Mouse (Mus musculus) ovary, postnatal 36 days (tissue): ENCODE results near the gene Fbxo34.
A peak's percentile ranks its signal among the peaks of the same experiment; 100 is the strongest.
"Not testable (repeated sequence)": the region's sequence is repeated elsewhere in the genome, so short reads cannot be mapped to it uniquely, and the experiment has no call there.

Experiments
- DNase-seq: peaks from one replicate; pipeline ENCODE4 v3.0.0; 2022; ENCODE audit warnings: low spot score, mixed read lengths

Fbxo34 gene

DNA sequence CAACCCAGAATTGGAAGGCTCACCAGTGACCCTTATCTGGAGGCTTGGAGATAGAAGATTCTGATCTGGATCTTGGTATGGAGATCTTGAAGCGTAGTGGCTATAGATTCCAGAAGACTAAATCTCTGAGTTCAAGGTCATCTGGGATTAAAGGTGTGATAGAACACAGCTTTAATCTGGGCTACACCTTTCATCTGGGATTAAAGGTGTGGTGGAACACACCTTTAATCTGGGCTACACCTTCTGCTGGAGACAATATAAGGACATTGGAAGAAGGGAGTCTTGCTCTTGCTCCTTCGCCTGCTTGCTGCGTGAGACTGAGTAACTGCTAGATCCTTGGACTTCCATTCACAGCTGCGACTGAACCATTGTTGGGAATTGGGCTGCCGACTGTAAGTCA, at the start of gene Fbxo34:
Gene Fbxo34, plus strand, starts transcription at position 301 of the 400 bp plus-strand sequence.
- not testable (repeated sequence) for DNase-seq

DNA sequence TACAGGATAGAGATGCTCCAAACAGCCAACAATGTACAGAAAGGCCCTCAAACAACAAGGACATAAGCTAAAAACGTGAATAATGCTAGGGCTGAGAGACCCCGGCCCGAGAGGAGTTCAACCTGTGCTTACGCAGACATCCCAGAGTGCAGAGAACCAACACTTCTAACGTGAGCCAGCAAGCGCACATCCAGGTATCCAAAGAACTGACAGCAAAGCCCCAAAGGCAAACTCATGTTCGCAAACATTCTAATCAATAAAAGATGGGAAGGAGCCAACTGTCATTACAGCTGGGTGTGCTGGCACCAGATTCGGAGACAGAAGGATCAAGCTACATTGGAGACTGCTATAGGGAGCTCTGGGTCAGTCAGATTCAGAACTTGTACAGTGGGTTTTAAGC, 47.5 kb upstream of the Fbxo34 start:
- no peak for DNase-seq

DNA sequence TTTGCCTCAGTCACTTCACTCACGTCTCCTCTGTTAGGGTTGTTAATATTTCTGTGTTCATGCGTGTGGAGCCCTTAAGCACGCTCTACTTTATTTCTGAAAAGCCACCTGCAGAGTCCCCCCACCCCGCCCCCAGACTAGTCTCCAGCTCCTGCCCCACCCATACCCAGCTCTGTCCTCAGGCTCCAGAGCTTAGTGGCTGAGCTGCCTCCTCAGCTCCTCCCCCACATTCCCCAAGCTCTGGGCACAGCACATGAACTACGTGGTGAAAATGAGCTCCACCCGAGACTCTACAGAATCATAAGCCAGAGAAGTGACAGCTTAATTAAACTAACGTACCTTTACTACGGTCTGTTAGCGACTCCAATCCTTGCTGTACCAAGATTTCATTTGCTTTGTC, 44.2 kb upstream of the Fbxo34 start:
- DNase-seq, result no peak

DNA sequence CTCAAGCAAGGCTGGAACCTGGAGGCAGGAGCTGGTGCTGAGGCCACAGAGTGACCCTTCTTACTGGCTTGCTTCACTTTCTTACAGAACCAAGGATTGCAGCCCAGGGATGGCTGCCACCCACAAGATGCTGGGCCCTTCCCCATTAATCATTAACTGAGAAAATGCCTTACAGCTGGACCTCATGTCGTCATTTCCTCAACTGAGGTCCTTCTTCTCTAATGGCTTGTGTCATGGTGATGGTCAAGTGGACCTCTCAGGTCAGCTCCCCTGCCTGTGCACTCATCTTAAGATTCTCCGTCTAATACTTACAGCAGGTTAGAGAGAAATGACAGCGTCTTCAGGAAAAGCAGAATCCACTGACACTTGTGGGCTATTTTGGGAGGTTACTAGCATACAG, 32.9 kb upstream of the Fbxo34 start:
- DNase-seq, result no peak

DNA sequence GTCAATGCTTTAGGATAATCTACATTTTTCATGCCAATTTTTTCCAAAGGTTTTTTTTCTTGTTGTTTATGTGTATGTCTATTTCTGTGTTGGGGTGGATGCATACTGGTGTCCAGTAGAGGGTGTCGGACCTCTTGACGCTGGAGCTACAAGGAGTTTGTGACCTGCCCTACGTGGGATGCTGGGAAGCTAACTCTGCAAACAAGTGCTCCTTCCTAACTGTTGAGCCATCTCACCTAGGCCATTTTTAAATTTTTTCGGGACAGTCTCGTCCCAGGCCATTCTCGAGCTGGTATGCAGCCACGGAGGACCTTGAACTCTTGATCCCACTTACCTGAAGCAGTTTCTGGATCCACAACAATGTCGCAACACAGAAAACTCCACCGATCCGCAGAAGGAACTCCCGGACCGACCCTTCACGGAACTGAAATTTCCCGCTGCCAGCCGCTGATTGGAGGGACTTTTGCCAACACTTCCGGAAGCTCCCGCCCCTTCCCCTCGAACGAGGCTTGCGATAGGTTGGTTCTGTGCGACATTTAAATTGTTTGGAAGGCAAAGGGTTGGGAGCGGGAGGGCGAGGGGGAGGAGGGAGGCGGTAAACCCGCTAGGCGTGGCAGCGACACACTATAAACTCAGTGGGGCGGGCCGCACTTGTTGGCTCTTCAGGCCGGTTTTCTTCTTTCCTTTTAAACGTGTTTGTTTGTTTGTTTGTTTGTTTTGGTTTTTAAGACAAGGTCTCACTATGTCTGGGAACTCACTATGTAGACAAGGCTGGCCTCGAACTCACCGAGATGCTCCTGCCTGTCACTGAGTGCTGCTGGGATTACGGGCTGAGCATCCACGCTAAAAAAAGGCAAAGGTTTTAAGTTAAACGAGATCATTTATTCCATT, 32.2 kb upstream of the Fbxo34 start, which contains the start of gene Dlgap5:
Gene Dlgap5, minus strand, starts transcription at position 633 of the 891 bp plus-strand sequence.
- peak; percentile 89 for DNase-seq

DNA sequence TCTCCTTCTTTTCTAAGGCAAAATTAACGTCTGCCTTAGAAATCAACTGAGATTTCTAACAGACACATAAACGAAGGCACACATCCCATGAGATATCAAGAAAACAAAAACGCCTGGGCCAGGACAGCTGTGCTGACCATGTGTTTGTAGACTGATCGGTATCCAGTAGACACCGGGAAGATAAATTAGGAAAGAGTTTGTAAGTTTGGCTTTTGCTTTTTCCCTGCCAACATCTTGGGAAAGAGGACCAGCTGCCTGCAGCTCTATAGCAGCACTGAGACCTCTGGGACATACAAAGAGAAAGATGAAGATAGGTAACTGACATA, 31.6 kb upstream of the Fbxo34 start:
- no peak for DNase-seq

DNA sequence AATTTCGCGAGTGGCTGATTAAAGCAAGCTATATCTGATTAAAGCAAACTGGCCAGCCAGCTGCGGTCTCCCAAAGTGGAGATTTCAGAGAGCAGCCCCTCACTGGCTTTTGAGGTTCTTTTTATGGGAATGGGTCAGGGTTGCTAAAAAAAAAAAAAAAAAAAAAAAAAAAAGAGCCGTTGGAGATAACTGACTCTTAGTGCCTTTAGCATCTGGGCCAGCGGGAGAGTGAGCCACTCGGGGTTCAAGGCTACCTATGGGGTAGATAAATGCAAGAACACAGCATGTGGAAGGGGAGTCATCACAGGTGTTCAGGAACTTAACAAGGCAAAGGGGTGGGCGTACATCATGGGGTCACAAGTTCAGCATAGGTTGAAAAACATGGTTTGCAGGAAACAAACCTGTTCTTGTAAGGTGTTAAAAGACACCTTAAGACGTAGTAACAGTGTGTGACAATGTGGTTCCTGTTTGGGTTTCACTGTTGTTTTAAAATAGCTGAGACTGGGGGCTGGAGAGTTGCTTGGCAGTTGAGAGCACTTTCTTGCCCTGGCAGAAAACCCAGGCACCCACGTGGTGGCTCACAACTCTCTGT, 31.1 kb upstream of the Fbxo34 start:
- no peak for DNase-seq

DNA sequence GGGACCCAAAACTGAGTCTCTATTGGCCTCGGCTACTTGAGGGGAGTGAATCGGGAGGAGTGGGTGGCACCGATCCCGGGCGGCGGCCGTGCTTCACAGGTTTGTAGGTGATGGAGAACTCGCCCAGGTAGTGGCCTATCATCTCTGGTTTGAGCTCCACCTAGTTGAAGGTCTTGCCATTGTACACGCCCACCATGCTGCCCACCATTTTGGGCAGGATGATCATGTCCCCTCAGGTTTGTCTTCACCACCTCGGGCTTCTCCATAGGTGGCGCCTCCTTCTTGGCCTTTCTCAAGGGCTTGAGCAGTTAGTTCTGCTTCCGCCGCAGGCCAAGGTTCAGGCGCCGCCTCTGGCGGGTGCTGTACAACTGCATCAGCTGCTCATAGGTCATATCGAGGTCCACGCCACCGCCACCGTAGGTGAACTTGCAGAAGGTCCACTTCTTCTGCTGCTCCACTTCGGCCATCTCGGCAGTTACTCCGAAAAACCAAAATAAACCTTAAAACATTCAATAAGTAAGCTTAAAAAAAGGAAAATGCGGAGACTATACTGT, 30.4 kb upstream of the Fbxo34 start:
- no peak for DNase-seq

DNA sequence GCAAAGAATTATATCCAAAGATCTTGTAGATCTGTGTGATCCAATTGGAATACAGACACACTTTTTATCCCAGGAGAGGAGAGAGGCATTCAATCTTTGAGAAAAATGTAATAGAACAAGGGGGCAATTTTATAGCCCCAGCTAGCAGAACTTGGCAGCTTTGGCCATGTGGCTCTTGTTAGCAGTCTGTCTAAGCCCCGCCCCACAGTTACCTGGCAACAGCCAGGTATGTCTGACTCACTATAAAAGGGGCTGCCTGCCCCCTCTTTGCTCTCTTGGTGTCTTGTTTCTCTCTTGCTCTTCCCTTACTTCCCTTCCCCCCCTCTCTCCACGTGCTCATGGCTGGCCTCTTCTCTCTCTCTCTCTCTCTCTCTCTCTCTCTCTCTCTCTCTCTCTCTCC, 28.6 kb upstream of the Fbxo34 start:
- no peak for DNase-seq

DNA sequence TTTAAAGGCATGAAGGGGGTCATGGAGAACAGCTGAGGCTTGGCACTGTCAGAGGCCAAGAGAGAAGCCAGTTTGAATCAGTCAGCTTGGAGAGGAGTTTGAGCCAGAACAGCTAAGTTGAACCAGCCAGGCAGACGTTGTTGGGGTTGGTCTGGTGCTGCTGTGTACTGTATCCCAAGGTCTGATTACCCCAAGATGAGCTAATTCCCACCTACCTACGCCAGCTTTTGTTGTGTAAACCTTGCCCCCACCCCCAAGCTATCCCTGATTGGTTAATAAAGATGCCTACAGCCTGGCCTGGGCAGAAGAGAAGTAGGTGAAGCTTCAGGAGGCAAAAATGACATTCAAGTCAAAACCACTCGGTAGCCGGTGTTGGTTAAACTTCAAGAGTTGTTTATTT, 27.8 kb upstream of the Fbxo34 start:
- no peak for DNase-seq

DNA sequence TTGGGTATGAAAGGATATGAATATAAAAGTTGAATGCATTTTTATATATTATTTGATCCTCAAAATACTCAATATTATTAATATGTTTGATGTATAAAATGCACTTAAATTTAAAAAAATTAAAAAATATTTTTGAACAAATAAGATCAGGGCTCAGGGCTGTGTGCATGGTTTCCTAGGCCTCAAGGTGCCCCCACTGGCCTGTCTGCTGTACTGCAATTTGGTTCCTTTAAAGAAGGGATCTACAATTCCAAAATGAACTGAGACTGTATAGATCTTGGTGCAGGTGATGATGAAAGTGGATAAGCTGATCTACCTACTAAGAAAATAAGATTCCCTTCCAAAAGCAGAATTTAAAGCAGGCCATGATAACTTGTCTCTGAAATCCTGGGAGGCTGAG, 17.2 kb upstream of the Fbxo34 start:
- DNase-seq, result no peak

DNA sequence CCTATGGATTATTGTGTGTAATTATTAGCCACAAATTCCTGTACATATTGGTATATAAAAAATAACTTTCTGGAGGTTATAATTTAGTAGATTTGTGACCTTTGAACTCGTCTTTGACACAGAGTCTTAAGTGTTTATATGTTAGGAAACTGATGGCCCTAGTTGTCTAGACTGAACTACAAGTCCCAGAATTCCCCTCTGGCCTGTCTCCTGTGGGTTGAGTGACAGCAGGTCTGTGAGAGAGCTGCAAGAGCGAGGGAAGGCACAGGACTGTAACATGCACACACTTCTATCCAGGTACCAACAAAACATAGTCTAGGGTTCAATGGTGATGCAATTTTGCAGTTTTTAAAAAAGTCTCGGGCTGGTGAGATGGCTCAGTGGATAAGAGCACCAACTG, 11.3 kb upstream of the Fbxo34 start:
- no peak for DNase-seq

DNA sequence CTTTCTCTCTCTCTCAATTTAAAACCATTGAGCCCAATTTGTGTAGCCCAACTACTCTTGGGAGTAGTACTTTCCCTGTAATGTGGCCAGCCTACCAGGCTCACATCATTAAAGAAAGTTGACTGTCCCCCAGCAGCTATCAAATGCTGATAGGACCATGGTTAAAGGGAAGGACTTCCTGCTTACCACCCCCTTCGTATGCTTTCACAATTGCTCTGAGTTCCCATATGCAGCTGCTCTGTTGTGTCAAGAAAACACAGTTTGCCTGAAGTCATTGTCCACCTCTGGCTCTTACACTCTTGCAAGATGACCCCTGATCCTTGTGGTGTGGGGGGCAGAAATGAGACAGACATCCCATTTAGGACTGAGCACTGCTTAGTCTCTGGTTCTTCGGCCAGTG, 5.3 kb upstream of the Fbxo34 start:
- DNase-seq, result no peak

DNA sequence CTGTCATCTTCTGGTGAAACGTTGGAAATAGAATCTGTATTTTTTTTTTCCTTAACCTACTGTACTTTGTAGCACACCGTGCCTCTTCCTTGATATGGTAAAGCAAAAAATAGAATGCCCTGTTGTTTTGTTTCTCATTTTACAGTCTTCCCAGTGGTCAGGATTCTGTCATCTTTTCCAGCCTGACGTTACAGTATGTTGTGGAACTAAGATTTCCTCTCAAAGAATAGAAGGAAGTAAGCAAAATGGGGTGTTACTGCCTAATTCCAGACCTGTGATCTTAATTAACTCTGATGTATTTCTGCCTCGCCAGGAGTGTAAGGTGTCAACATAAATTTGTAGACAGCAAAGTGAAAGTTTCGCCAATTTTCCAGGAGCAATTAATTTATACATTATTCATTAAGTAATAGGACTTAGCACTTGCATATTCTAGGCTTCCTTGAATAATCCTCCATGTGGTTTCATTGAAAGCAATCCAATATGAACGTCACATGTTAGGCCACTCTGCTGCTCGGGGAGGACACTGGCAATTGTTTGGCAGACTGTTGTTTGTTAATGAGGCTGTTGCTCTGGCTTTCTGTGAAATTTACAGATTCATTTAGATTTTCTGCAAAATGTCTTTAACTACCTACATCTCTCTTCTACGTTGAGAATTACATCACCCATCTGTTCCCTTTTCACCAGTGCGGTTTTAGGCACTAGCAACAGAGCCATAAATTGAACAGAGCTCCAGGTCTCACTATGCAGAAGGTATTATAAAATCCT, 4.7 kb upstream of the Fbxo34 start:
- DNase-seq, result no peak

DNA sequence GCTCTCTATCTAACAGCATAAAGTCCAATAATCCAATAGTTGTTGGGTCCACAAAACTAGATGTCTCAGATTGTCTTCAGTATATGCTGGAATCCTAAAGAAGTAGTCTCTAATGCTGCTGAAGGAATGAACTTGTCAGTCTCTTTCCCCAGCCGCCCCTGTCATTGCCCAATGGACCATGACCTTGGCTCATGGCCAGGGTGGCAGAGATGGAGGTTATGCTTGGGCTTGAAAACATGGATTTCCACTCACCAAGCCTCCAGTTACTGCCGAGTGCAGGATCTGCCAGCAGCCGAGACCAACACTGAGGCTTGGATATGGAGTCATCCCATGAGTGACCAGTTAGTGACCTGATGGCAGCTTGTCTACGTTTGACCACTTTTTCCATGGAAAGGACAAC, 9.3 kb downstream of the Fbxo34 start:
- peak; percentile 31 for DNase-seq

DNA sequence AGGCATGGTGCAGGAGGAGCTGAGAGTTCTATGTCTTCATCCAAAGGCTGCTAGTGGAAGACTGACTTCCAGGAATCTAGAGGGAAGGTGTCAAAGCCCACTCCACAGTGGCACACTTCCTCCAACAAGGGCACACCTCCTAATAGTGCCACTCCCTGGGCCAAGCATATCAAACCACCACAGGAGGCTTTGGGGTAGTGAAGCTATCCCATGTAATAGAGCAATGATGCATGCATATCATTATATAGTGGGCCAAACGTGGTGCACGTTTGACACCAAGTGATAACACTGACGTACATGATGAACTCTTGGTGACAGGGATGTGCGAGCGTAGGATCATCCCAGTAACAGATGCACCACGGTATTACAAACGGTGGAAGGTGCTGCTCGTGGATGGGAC, 11.8 kb downstream of the Fbxo34 start:
- DNase-seq, result no peak

DNA sequence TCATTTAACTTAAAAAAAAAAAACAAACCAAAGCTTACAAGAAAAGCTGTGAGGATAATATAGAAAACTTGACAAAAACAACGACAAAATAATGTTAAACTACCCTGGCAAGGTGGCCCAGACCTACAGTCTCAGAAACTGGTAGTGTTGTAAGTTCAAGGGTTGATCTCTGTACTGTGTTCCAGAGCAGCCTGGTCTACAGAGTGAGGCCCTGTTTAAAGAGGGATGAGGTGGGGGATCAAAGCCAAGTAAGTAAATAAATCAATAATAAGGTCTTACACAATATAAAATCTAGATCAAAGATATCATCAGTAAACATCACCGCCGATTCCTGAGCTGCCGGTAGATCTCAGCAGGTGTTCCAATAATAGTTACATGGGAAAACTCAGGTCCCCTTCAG, 12.2 kb downstream of the Fbxo34 start:
- DNase-seq, result no peak

DNA sequence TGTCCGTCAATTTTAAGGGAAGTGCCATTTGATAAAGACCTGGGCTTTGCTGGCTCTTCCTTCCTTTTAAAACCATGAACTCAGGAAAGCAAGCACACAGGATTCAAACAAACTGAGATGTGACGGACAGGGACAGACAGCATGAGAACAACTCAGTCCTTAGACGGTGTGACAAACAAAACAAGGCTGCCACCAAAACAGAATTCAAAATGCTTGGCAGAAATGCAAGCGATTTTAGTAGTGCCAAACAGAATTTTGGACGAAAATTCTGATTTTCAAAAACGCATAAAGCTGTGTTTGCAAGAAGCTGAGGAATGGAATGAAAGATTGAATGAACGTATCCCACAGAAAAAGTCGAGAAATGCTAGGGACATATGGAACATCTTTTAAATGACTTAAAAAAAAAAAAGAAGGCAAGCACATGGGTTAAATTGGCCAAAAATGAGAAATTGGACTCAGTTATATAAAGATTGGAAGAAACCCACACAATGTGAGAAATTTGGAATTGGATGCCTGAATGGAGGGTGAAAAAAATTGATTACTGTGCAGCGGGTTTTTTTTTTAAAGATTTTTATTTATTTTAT, 12.7 kb downstream of the Fbxo34 start:
- no peak for DNase-seq

DNA sequence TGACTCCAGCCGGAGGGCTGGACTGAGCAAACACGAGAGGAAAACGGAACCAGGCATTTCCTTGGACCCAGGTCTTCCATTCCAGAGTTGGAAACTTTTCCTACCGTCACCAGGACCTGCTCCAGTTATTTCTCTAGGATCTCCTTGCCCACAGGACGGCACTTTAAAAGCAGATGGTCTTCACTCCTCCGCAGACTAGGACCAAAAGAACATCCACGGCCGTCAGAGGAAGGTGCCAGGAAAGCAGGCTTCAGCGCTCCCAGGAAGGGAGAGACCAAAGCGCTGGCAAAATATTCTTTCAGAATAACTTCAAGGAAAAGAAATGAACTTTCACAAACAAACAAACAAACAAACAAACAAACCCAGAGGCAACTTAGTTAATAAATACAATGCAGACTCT, 14.2 kb downstream of the Fbxo34 start:
- no peak for DNase-seq

DNA sequence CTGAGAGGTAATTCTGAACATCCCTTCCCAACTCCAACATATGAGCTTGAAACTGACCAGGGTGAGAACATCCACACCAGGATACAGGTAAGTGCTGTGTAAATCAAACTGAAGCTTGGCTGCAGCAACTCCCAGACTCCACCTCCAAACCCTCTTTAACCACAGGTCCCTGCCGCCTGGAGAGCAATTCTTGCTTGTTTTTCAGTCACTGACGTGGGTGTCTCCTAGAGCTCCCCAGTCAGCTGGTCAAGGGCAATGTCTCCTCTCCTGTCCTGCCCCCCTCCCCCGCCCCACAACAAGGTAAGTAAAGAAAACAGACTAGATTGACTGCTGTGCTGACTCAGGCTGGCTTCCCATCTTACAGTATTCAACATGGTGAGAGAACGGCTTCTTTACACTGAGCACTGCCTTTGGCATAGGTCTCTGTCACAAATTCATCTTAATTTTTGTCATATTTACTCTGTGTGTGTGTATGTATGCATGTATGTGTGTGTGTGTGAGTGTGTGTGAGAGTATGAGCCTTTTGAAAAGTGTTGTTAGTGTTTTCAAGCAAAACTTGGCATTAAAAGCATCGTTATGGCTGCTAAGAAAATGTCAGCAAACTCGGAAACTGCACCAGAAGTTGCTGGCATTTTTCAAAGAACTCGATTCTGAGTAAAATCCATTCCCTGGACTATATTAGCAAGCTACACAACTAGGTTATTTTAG, 15.4 kb downstream of the Fbxo34 start:
- no peak for DNase-seq

DNA sequence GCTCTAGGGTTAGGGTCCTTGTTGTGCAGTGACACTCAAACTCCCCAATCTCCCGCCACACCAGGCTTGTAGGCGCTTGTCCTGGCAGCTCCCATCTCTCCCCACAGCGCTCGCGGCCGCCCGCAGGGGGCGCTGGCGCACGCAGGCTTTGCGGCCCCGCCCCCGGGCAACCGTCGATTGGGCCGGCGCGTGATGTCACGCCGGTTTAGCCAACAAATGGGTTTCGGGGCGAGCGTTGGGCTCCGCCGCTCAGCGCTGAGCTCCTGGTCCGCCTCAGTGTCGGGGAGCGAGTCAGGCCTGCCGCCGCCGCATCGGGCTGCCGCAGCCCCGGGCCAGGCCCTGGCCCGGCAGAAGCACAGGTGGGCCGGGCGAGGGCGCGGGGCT, 22.1 kb downstream of the Fbxo34 start:
- DNase-seq, result peak; percentile 97
